Mouse (Mus musculus): ENCODE data around the gene Col1a1.

- TF ChIP-seq CTCF (IDR thresholded peaks at IDR 0.05; ENCODE audit: borderline replicate concordance, control insufficient read depth, extremely low read depth, insufficient read depth, low read length, poor library complexity), result no peak
- TF ChIP-seq POLR2A (IDR thresholded peaks at IDR 0.05; ENCODE audit: control insufficient read depth, extremely low read depth, insufficient read depth, low read length, poor library complexity), result no peak
Measured at GRCm38 (mm10) chr11:94937787-94938186, 1.8 kb downstream of the Col1a1 start.

All from thymus, adult 2 months (tissue).